Mouse (Mus musculus): ENCODE results near the gene 2210016F16Rik.

DNA sequence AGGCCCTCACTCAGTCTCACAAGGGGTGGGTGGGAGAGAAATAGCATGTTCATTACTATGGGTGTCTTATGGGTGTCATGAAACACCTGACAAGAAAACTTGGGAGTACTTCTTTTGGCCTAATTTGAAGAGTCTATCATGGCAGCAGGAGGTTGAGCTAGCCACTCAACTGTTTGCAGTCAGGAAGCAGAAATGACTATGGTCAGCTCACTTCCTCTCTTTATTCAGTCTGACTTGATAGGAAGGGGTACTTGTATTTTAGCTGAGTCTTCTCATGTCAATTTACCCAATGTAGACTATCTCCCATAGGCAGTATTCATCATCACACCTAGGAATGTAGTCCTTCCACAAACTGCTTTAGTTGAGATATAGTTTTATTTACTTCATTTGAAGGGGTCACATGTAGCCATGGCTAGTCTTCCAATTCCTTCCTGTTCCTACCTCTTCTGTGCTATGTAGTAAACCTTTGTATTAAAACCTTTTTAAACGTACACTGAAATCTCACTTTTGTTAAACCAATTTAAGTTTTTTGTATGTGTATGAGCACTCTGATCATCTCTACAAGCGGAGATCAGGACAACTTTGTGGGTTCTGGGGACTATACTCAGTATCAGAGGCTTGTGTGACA, 4.4 kb upstream of the 2210016F16Rik start:
- TF ChIP-seq MYOD1 (IDR thresholded peaks at IDR 0.05; ENCODE audit: control insufficient read depth, insufficient read length, low read depth) (no peak), USF1 (IDR thresholded peaks at IDR 0.05; ENCODE audit: low read depth) (no peak)
